Mouse (Mus musculus): ENCODE measurements around the gene Tprn.

Tprn gene

DNA sequence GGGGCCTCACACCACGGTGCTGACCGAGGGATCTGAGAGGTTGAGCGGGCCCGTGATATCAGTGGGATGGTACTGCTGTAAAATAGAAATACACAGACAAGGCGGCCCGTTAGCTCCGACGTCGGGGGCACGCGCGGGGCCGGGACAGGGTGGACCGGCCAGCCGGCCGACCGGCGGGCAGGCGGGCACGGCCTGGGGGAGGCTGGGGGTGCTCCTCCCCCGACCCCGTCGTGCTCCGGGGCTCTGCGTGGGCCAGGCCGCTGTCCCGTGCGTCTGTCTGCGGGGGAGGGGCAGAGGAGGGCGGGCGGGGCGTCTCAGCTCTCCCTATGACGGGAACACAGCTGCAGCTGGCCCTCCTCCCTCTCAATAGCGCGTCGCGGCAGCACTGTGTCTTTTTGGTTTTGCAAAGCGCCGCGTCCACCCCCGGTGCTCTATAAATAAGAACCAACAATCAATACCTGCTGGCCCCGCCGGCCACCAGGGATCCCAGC is 29.7 kb downstream of the Tprn start:
- DNase-seq (ENCODE audit: extremely low read depth, low read depth), result no peak

DNA sequence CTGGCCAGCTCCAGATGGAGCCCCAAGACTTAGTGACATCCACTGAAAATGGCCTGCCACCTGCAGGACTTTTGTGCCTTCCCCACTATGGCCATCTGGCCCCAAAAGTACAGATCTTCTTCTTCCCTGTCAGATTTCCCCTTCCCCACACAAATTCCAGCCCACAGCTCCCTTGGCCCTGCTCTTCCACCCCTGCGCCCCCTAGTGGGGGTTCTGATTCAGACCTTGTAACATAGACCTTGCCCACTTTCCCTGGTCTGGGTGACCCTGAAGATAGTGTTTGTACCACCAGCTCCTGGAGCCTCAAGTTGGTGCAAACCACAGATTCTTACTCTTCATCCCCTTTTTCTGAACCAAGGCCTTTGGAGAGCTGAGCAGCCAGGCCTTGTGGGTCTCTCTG is 30.4 kb downstream of the Tprn start:
- DNase-seq (ENCODE audit: extremely low read depth, low read depth), result no peak

DNA sequence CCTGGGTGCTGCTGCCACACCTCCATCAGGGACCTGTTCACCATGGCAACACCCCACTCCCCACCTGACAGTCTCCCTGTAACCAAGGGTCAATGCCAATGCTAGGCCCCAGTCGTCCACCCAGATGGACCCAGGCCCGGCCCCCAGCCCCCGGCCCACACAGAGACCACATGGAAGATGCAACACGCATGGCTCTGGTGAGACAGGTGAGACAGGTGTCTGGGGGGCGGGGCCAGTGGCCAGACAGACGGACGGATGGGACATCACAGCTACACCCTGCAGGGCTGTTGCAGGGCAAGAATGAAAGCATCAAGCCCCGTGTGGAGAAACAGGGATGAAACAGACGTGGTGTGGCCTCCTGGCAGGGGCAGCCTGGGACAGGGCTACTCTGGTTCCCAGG is 31.3 kb downstream of the Tprn start:
- DNase-seq (ENCODE audit: extremely low read depth, low read depth), result no peak

DNA sequence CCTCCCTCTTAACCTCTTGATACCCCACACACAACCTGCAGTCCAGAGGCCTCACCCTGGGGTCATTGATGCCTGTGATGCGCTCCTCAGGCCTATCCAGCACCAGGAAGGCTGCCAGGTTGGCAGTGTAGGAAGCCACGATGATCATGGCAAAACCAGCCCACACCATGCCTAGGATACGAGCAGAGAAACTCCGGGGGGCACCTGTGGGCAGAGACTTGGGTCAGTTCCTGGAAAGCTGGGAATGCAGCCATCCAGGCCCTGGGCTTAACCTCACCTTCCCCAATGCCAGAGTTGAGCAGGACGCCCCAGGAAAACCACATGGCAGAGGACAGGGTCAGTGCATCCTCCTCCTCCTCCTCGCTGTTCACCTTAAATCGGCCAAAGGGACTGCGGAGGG is 34.7 kb downstream of the Tprn start:
- no peak for DNase-seq (ENCODE audit: extremely low read depth, low read depth)

DNA sequence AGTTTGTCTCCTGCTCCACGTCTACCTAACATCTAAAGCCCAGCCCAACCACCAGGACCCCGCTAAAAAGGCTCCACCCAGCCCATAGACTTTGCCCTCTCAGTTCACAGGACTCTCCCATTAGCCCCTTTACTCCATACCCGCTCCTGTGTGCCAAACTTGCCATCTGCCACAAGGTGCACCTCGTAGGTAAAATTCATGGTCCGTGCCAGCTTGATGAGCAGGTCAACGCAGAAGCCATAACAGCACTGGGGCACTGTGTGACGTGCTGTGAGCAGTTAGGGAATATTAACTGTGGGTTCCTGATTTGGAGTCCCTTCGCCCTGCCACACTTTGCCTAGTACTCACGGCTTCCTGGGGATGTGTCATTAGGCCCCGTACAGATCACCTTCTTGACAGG is 35.6 kb downstream of the Tprn start:
- no peak for DNase-seq (ENCODE audit: extremely low read depth, low read depth)

DNA sequence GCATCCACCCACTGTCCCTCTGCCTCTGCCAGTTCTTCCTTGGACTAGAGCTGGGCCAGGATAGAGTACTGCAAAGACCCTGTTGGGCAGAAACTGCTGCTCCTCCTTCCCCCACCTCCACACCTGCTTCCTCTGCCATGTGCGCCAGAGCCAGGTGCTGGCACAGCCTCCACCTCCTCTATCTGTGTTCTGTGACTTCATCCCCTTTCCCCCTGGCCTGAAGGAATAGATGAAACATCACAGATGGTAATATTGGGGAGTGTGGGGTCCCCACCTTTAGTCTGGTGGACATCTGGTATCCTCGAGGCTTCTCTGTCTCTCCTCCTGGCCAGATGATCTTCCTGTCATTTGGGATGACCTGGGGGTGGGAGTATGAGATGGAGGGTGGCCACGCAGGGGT is 41.0 kb downstream of the Tprn start:
- DNase-seq (ENCODE audit: extremely low read depth, low read depth), result no peak

DNA sequence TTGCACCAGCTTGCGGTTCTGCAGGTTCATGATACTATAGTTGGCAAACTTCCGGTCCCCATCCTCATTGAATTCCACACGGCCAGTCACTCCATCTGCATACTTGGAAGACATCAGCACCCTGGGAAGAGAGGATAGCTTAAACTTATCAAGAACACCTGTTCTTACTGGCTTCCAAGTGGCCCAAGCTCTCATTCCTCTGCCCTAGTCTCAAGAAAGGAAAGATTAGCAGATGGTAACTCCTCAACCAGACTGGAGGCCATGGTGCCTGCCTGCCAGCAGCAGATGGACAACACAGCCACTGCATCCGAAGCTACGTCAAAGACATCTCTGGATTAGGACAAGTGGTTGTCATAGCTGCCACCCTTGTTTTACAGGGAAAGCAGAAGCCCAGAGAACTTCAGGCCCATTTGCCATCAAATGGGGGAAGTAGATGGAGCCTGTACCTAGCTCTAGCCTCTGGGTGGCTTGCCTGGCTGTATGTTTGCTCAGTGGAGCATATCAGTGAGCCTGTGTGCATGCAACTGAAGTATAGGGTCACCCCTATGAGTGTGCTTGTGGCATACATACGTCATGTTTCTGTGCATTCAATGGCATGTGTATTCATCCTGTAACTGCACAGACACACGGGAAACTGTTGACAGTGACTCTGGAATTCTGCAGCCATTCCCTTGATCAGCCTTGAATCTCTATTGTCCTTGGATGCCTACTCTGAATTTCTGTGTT is 41.7 kb downstream of the Tprn start:
- no peak for DNase-seq (ENCODE audit: extremely low read depth, low read depth)

DNA sequence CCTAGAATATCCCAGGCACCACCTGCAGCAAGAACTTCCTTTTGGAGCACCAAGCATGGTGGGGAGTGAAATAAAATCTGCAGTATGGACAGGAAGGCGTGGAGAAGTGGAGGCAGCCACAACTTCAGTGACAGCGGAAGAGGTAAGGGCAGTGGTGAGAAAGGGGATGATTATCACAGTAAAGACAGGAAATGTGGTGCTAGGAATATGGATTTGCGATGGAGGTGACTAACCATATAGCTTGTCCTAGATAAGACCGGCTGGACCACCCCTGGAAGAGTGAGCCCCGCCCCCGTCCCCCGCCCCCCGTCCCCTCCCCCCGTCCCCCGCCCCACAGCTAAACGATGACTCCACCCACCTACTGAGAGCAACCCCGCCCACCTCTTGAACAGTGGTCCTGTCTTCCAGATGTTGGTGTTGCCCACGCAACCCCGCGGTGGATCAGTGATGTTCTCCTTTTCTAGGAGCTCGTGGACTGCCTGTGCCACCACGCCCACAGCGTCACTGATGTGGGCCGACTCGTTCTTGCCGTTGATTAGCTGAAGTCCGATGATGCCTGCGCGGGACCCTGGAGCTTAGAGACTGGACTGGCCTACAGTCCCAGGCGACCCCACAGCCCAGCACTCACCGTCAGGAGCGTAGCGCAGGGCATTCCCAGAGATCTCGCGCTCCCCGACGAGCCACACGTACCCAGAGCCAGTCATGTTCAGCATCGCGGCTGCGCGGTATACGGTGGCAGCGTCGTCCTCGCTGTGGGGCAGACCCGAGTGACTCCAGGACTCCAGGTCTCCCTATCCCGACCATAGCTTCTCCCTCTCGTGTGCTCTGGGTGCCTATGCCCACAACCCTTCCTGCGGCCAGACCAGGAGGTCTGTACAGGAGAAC is 42.5 kb downstream of the Tprn start:
- DNase-seq (ENCODE audit: extremely low read depth, low read depth), result no peak

DNA sequence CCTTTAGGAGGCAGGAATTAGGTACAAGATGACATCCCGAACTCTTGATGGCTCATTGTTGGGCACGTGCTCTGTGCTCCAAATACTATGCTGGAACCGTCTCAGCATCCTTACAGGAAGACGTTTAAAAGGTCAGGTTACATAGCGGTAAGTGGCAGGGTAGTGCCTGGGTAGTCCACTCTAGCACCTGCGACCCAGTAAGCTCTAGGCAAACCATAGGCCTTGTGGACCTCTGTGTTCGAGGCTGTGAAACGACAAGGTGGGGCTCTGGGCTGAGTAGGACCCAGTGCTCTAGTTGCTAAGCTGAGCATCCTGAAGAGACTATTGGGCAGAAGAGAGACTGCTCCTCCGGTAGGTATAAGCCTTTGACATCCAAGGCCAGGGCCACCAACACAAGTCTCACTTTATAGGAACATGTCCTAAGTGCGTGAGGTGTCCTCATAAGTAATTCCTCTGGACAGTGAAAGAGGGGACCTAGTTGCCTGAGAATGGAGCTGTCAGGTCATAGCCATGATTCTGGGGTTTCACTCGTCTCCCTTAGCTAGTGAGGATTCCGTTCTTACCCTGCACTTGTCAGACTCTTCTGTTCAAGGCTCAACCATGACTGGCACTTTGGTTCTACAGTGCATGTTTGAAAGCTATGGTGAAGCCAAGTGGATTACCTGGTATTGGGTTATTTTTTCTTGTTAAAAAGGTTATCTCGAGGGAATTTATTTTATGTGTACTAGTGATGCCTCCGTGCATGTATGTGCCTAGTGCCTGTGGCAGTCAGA is 43.4 kb downstream of the Tprn start:
- DNase-seq (ENCODE audit: extremely low read depth, low read depth), result no peak

DNA sequence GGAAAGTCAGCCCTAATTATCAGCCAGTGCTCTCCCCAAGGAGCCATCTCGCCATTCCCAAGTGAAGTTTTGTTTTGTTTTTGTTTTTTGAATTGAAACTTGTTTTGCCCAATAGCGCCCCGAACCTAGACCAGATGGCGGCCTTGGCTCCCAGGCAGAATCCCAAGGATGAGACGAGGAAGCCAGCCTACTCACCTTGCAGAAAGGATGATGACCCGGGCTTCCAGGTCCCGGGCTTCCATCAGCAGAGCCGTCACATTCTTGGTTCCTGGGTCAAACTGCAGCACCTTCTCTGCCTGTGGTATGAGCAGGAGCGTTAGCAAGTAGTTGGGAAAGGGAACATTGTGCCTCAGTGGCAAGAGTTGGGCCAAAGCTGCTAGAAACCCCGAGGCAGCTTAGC is 47.8 kb downstream of the Tprn start:
- no peak for DNase-seq (ENCODE audit: extremely low read depth, low read depth)

DNA sequence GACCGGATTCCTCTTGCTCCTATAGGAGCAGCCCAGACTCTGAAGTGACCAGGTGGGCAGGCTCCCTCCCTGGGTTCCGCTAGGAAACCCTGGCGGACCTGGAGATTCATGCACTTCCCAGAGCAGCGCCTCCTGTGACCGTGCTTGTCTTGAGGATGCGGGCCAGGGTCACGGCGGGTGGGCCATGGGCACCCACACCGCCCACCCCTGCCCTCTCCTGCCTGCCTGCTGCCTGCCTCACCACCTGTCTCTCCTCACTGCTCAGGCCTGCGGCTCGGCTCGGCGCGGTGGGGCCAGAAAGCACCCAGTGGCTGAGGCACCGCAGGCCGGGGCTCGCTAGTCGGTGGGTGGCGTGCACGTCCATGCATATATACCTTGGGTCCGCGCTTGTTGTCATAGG is 48.6 kb downstream of the Tprn start:
- DNase-seq (ENCODE audit: extremely low read depth, low read depth), result no peak

DNA sequence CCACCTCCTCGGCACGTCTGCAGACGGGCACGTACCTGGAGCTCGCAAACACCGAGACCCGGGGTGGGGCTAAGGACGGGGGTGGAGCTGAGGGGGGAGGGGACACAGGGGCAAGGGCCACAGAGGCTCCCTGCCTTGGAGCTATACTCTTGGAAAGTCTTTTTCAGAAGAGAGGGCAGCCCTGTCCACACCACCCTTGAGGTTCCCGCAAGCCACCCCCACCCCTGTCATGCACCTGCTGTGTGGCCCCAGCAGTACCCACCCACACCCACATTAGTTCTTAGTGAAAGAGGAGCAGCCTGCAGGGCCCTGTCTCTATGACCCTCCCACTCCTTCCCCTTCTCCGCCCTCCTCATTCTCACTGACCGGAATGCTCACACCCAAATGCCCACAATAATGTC is 49.1 kb downstream of the Tprn start:
- no peak for DNase-seq (ENCODE audit: extremely low read depth, low read depth)

DNA sequence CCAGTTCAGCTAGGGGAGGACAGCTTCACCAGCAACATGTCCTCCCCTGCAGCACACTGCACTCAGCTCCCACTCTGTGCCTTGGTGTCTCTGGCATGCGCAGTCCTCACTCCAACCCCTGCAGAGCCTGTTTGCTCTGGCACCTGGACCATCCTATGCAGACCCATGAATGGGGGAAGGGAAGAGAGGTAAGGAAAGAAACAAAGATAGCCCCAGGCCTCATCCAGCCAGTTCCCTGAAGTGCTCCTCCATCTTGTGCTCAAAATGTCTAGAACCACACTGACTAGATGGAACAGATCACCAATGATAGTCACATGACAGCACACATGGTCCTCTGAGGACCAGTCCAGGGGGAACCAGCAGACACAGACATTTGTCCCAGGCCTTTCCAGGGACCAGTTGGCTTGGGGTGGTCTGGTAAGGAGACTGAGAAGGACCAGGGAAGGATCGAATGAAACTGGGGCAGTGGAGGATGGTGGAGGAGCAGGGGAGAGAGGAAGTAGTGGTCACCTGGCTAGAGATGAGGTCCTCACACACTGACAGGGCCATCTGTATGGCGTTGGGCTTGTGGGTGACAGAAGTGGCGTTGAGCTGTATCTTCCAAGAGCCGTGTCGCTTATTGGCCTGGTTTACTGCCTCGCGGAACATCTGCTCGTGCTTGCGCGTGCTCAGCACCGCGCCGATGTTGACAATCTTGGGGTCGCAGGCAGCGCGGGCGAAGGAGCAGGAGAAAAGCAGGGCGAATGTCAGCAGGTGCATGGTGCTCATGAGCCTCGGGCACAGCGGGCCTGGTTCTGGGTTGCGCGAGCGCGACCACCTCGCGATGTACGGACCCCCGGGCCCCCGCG is 55.9 kb downstream of the Tprn start:
- no peak for DNase-seq (ENCODE audit: extremely low read depth, low read depth)

DNA sequence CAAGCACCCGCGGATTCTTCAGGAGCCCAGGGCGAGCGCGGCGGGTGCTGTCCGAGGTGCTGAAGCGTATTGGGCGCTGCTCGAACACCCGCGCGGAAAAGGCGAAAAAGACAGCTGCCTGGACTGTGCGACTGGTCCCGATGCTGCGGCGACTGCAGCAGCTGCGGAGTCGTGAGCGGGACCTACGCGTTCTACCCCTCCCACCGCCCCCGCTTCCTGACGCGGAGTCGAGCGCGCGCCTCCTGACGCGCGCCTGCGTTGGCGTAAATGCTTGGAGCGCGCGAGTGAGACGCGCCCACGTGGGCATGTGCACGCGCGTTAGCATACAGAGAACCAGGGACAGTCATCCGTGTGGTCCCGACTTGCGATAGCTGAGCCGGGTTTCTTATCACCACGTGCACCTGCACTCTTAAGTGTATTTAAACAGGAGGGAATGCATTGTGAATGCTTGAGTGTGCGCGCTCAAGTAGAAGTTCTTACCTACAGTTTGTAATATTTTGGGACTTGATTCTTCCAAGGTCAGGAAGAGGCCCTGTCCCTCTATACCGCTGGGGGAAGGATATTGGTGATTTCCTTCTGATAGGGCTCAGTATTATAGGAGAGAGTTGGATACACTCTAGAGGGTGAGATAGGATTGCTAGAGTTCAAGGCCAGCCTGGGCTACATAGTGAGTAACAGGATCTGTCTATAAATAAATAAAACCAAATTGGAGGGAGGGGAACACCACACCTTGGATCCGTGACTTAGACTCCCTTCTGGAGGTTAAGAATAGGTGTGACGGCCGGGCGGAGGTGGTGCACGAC is 56.8 kb downstream of the Tprn start, which contains the start of gene Grin1:
TSS of gene Grin1 (minus strand) at position 217 of the 803 bp plus-strand sequence.
- DNase-seq (ENCODE audit: extremely low read depth, low read depth), result no peak

Data from MEL-GATA-1-ER (cell line).